Mouse (Mus musculus) stomach, postnatal 0 days (tissue): ENCODE data around the gene Serpina3m.

Experiments
- CTCF ChIP-seq: IDR thresholded peaks from 2 replicates; pipeline ENCODE4 v1.5.1; 2016; ENCODE audit warnings: antibody characterized with exemption, low read depth, mild to moderate bottlenecking, moderate library complexity
- EP300 ChIP-seq: optimal IDR thresholded peaks from 2 replicates; pipeline ENCODE3; 2016; ENCODE audit warnings: antibody characterized with exemption

DNA sequence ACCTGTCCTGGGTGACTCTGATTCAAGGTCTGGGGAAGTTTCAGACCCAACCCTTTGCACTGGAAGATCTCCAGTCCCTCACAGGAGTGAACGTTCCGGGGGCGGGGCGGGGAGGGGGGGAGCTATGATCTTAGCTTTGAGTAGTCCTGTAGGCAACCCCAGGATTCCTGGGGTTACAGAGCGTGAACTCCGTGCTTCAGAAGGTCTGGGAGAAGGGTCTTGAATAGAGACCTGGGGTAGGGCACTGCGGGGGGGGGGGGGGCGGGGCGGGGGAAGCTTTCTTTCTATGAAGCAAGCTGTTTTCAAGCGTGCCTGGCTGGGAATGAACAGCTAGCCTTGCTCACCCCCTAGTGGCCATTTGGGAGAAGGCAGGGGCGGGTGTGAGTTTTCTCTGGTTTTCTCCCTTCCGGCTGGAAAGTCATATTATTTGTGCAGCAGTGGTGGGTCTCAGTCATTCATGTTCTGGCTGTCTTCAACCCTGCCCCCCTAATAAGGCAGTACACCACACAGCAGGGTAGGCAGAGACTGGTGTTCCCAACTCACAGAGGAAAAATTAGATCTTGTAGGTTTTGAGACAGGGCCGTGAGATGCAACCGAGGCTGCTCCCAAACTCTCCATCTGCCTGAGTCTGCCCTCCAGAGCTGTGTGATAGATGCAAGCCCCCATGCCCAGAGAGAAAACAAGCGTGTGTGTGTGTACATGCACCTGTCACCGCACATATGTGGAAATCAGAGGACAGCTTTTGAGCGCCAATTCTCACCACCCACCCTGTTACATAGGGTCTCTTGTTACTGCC, 80.3 kb downstream of the Serpina3m start:
- TF ChIP-seq CTCF (peak; percentile 82), EP300 (no peak)
